Mouse (Mus musculus) kidney, embryonic 16.5 days (tissue): ENCODE data around the gene Zfp248. TPM values are rescaled to one million over a fixed set of nuclear protein-coding genes. Genes with fewer than 3 reads are reported as not detected.
A peak's percentile ranks its signal among the peaks of the same experiment; 100 is the strongest.

Experiments used
- ATAC-seq: fragments of 200-750 bp; cut with Nextera tagmentation; 2 replicates; pipeline ENCODE4 v1.8.0; 2017; ENCODE audit warnings: moderate TSS enrichment; ENCODE audit not compliant: low FRiP score, low TSS enrichment
- H3K27ac ChIP-seq: fragments of 300-500 bp; sonication (generic); 2 replicates; pipeline ENCODE4 v1.5.1; 2014; ENCODE audit warnings: low read length
- H3K27me3 ChIP-seq: fragments of 300-500 bp; sonication (generic); 2 replicates; pipeline ENCODE4 v1.6.1; 2014; ENCODE audit warnings: low read length, control low read depth, mixed read lengths; ENCODE audit not compliant: insufficient read depth
- H3K36me3 ChIP-seq: fragments of 300-500 bp; sonication (generic); 2 replicates; pipeline ENCODE4 v1.6.1; 2014; ENCODE audit warnings: low read length, control low read depth, mixed read lengths; ENCODE audit not compliant: insufficient read depth
- H3K4me1 ChIP-seq: fragments of 300-500 bp; sonication (generic); 2 replicates; pipeline ENCODE4 v1.6.1; 2014; ENCODE audit warnings: low read length, control low read depth, mixed read lengths; ENCODE audit not compliant: insufficient read depth
- H3K4me2 ChIP-seq: fragments of 300-500 bp; sonication (generic); replicated peaks from 2 replicates; pipeline ENCODE4 v1.6.1; 2014; ENCODE audit warnings: low read depth, low read length
- H3K4me3 ChIP-seq: fragments of 300-500 bp; sonication (generic); 2 replicates; pipeline ENCODE4 v1.5.1; 2014; ENCODE audit warnings: mild to moderate bottlenecking, low read length
- H3K9ac ChIP-seq: fragments of 300-500 bp; sonication (generic); replicated peaks from 2 replicates; pipeline ENCODE4 v1.6.1; 2014; ENCODE audit warnings: low read length
- H3K9me3 ChIP-seq: fragments of 300-500 bp; sonication (generic); 2 replicates; pipeline ENCODE4 v1.6.1; 2016; ENCODE audit warnings: low read length, control low read depth
- WGBS: fragments of 180-500 bp; shearing (Covaris S2); extraction: QIAGEN DNeasy Blood & Tissue Kit; methylation state at CpG from one replicate; pipeline ENCODE4 v1.1.7; 2014; 5-methylcytosine and 5-hydroxymethylcytosine counted together
- polyA plus RNA-seq: library from polyadenylated mRNA; unstranded; fragments of >200 nt; fragmentation: Nextera tagmentation; extraction: Ambion mirVana; gene quantifications from 2 replicates; pipeline ENCODE4 v1.2.1, GENCODE M21; 2015

The Zfp248 gene
- polyA plus RNA-seq = 8.1 and 9.3 TPM in 2 replicates

- Histone ChIP-seq H3K4me3 (peak within 1 kb of the TSS; percentile 87), H3K27me3 (no peaks in the 10 kb centered on the region), H3K36me3 (peaks cover 4% of the 10 kb centered on the region; the same call in 1 of the 2 replicates), H3K9ac (peak within 1 kb of the TSS; percentile 93), H3K9me3 (no peaks in the 10 kb centered on the region), H3K4me1 (peaks cover 15% of the 10 kb centered on the region), H3K4me2 (peak within 1 kb of the TSS; percentile 86), H3K27ac (peak within 1 kb of the TSS; percentile 96)
- ATAC-seq = peak; percentile 96
- WGBS = under 1% methylated on average over 43 of the region's 43 CpGs
These were observed at the start of gene Zfp248 for GRCm38 (mm10) chr6:118455042-118455631. TSS of gene Zfp248 (minus strand) at chr6:118455528.

GRCm38 (mm10) chr6:118499010-118499409 lies 43.7 kb upstream of the Zfp248 start:
- ATAC-seq = no peak
- WGBS = 90% methylated on average over 7 of the region's 7 CpGs
- peaks cover 14% of the 10 kb centered on the region for H3K36me3 ChIP-seq

GRCm38 (mm10) chr6:118482125-118482524 lies 26.8 kb upstream of the Zfp248 start:
- WGBS = 95% methylated on average over 1 of the region's 1 CpGs
- H3K36me3 ChIP-seq = no peaks in the 10 kb centered on the region
- no peaks in the 10 kb centered on the region for H3K9me3 ChIP-seq
- ATAC-seq = no peak
- H3K4me3 ChIP-seq = no peak overlapping the region
- H3K27me3 ChIP-seq = no peaks in the 10 kb centered on the region
- no peak overlapping the region for H3K27ac ChIP-seq
- no peak overlapping the region for H3K9ac ChIP-seq
- H3K4me2 ChIP-seq = no peak overlapping the region
- H3K4me1 ChIP-seq = peaks cover 7% of the 10 kb centered on the region

More at GRCm38 (mm10) chr6:118499010-118499409, 43.7 kb upstream of the Zfp248 start:
- no peak overlapping the region for H3K27ac ChIP-seq
- no peak overlapping the region for H3K9ac ChIP-seq
- no peaks in the 10 kb centered on the region for H3K4me1 ChIP-seq
- H3K4me2 ChIP-seq = no peak overlapping the region
- H3K9me3 ChIP-seq = no peaks in the 10 kb centered on the region
- no peak overlapping the region for H3K4me3 ChIP-seq
- no peaks in the 10 kb centered on the region for H3K27me3 ChIP-seq

GRCm38 (mm10) chr6:118478957-118479708 lies 23.8 kb upstream of the Zfp248 start, which contains the start of gene Zfp9:
TSS of gene Zfp9 (minus strand) at chr6:118479320.
- ATAC-seq = peak; percentile 93
- whole genome bisulfite sequencing = under 1% methylated on average over 50 of the region's 57 CpGs
- Histone ChIP-seq H3K9ac (peak within 1 kb of the TSS; percentile 86), H3K27me3 (no peaks in the 10 kb centered on the region), H3K4me3 (peak within 1 kb of the TSS; percentile 55), H3K9me3 (no peaks in the 10 kb centered on the region), H3K4me2 (peak within 1 kb of the TSS; percentile 89), H3K27ac (peak within 1 kb of the TSS; percentile 75), H3K36me3 (peaks cover 11% of the 10 kb centered on the region; the same call in 1 of the 2 replicates), H3K4me1 (peaks cover 8% of the 10 kb centered on the region)

GRCm38 (mm10) chr6:118477875-118478785 lies 22.8 kb upstream of the Zfp248 start:
- H3K36me3 ChIP-seq = peaks cover 11% of the 10 kb centered on the region; the same call in 1 of the 2 replicates
- H3K4me1 ChIP-seq = peaks cover 8% of the 10 kb centered on the region
- peak overlapping the region; percentile 75; the same call in 1 of the 2 replicates for H3K27ac ChIP-seq
- peak overlapping the region; percentile 55 for H3K4me3 ChIP-seq
- no peaks in the 10 kb centered on the region for H3K9me3 ChIP-seq
- no peaks in the 10 kb centered on the region for H3K27me3 ChIP-seq
- 27% methylated on average over 10 of the region's 10 CpGs for WGBS
- peak overlapping the region; percentile 89 for H3K4me2 ChIP-seq
- ATAC-seq = peak; percentile 24; the same call in 1 of the 2 replicates
- H3K9ac ChIP-seq = peak overlapping the region; percentile 86

- H3K4me2 ChIP-seq = no peak overlapping the region
- H3K36me3 ChIP-seq = peaks cover 11% of the 10 kb centered on the region
- no peaks in the 10 kb centered on the region for H3K9me3 ChIP-seq
- no peaks in the 10 kb centered on the region for H3K4me1 ChIP-seq
- WGBS = 82% methylated on average over 15 of the region's 15 CpGs
- H3K4me3 ChIP-seq = no peak overlapping the region
- no peaks in the 10 kb centered on the region for H3K27me3 ChIP-seq
- H3K9ac ChIP-seq = no peak overlapping the region
- no peak for ATAC-seq
- no peak overlapping the region for H3K27ac ChIP-seq
These were observed 6.9 kb upstream of the Zfp248 start for GRCm38 (mm10) chr6:118462069-118462705.

GRCm38 (mm10) chr6:118457726-118458125 lies 2.4 kb upstream of the Zfp248 start:
- Histone ChIP-seq H3K9me3 (no peaks in the 10 kb centered on the region), H3K4me2 (no peak overlapping the region), H3K36me3 (no peaks in the 10 kb centered on the region), H3K4me3 (no peak overlapping the region), H3K4me1 (peaks cover 15% of the 10 kb centered on the region), H3K27me3 (no peaks in the 10 kb centered on the region), H3K9ac (no peak overlapping the region), H3K27ac (no peak overlapping the region)
- WGBS = 93% methylated on average over 1 of the region's 1 CpGs
- ATAC-seq = no peak

- Histone ChIP-seq H3K27me3 (no peaks in the 10 kb centered on the region), H3K4me2 (peak overlapping the region; percentile 86), H3K36me3 (peaks cover 4% of the 10 kb centered on the region; the same call in 1 of the 2 replicates), H3K4me3 (peak overlapping the region; percentile 87), H3K9ac (peak overlapping the region; percentile 93), H3K4me1 (peaks cover 15% of the 10 kb centered on the region), H3K27ac (0 out of 2 replicates have a peak overlapping the region, but pooled peaks have one; percentile 96), H3K9me3 (no peaks in the 10 kb centered on the region)
- 33% methylated on average over 8 of the region's 8 CpGs for WGBS
- no peak for ATAC-seq
These were observed 876 bp downstream of the Zfp248 start for GRCm38 (mm10) chr6:118454452-118454851.

GRCm38 (mm10) chr6:118431502-118431901 lies 23.8 kb downstream of the Zfp248 start:
- no peak overlapping the region for H3K4me2 ChIP-seq
- no peak overlapping the region for H3K9ac ChIP-seq
- peaks cover 13% of the 10 kb centered on the region for H3K9me3 ChIP-seq
- H3K4me3 ChIP-seq = no peak overlapping the region
- peaks cover 45% of the 10 kb centered on the region for H3K36me3 ChIP-seq
- 84% methylated on average over 4 of the region's 4 CpGs for WGBS
- ATAC-seq = no peak
- no peaks in the 10 kb centered on the region for H3K27me3 ChIP-seq
- no peak overlapping the region for H3K27ac ChIP-seq
- no peaks in the 10 kb centered on the region for H3K4me1 ChIP-seq
